Mouse (Mus musculus) urinary bladder, adult 2 months (tissue): ENCODE data around the gene Gm10271. TPM values are rescaled to one million over a fixed set of nuclear protein-coding genes. Genes with fewer than 3 reads are reported as not detected.

ENCODE experiments used
- DNase-seq: peaks from one replicate; pipeline ENCODE4 v3.0.0; 2022; ENCODE audit warnings: low spot score
- polyA plus RNA-seq: library from polyadenylated mRNA; depleted of rRNA; stranded (reverse); fragments of >200 nt; gene quantifications from 2 replicates; pipeline ENCODE4 v1.2.3, GENCODE M21; 2012

Gene Gm10271
- polyA plus RNA-seq, 1 experiment: not detected

DNA sequence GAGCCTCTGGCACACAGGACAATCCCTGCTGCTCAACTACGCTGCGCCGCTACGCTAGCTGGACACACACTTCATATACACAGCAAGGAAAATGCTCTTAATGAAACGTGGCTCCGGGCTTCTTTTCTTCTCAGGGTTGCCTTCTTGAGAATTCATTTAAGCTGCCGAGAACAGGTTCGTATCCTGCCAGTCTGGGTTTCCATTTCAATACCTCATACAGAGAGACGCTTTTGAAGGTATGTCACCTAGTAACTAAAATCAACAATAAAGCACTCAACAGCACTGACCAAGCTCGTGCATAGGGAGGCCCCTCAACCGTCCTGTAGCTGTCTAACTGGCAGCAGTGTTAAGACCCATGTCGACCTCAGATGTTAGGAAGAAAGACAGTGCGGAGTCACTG, 40.0 kb downstream of the Gm10271 start:
- DNase-seq: no peak

DNA sequence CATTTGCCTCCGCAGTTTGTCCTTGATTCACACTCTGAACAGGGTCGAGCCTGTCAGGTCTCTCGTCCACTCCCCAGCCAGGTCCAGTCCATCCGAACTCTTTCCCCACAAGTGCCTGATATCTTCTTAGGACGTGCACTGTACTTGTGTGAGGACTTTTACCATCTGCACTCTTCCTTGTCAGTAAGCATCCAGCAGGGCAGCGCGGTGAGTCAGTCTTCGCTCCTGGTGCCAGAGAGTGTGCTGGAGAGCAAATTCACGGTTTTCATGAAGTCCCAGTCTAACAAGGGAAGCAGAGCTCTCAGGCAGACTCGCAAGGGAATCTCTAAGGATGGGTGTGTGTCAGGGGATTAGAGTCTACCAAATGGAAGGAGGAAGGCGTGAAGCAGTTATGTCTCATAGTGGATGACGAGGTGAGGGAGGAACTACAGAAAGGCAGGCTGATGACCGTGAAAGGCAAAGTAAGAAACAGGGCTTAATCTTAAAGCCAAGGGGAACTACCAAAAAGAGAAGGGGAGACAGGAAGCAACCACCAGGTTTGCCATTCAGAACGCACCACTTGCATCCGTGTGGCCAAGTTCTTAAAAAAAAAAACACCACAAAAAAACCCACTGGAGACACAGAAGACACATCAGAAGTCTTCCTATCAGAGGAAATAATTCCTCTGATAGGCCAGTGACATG, 40.8 kb downstream of the Gm10271 start:
- no peak for DNase-seq

DNA sequence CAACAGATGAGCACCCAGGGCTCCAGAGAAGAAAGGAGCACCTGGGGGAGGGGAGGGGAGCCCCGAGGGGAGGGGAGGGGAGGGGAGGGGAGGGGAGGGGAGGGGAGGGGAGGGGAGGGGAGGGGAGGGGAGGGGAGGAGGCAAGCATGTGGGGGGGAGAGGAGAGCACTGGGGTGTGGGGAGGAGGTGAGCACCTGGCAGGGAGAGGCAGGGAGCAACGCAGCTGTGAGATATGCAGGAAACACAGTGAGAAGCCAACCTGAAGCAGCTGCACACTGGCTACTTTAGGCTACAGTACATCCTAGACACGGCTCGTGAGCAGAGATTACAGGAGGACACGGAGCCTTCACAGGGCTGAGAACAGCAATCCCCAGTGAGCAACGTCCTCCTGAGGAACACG, 41.5 kb downstream of the Gm10271 start:
- DNase-seq: no peak

DNA sequence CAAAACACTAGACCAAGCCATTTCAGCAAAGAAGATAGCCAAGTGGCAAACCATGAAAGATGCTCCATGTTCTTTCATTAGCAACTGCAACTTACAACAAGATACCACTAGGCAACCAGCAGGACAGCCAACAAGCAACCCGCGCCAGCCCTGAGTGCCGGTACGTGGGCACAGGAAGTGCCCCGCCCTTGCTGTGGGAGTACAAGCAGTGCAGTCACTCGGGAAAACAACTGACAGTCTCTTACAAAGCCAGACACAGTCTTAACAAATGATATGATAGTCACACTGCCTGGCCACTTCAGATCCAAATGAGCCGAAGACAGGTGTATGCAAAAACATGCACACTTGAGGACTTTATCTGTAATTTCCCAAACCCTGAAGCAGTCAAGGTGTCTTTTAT, 41.9 kb downstream of the Gm10271 start:
- DNase-seq: no peak

DNA sequence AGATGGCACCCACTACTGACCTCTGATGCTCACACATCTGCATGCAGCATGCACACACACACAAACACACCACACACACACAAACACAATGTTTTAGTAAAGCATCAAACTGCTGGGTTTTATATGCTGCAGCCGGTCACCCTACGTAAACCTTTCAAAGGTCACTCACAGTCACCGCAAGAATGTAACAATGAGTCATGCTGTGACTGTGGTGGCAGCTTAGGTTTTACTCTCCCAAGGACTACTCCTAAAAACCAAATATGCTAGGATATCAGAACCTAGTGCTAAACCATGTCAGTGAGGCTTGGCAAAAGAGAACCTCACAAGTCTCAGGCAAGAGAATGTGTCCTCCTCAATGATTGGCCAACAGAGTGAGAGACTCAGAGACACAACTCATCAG, 43.6 kb downstream of the Gm10271 start:
- no peak for DNase-seq

DNA sequence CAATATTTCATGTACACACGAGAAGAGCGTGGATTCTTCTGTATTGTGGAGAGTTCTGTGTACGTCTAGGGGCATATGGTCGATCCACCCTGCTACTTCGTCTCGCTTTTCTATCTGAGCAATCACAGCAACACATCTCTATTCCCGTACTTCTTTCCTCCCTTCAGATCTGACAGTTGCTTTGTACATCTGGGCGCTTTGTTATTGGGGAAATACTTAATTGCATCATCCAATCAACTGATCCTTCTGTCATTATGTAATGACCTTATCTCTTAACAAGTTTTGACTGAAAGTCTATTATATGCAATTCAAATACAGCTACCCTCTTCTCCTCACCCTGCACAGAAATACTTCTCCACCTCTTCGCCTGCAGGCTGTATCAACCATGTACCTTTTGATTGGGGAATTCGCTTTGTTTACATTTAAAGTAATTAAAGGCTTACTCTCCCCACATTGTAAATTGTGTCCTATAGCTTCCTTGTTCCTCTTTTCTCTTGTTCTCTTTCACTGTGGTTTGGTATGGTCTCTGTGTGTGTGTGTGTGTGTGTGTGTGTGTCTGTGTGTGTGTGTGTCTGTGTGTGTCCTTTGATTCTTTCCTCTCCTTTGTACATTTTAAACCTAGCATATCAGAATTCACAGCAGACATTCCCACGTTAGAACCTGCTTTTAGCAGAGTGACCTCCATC, 45.8 kb downstream of the Gm10271 start:
- DNase-seq: no peak

DNA sequence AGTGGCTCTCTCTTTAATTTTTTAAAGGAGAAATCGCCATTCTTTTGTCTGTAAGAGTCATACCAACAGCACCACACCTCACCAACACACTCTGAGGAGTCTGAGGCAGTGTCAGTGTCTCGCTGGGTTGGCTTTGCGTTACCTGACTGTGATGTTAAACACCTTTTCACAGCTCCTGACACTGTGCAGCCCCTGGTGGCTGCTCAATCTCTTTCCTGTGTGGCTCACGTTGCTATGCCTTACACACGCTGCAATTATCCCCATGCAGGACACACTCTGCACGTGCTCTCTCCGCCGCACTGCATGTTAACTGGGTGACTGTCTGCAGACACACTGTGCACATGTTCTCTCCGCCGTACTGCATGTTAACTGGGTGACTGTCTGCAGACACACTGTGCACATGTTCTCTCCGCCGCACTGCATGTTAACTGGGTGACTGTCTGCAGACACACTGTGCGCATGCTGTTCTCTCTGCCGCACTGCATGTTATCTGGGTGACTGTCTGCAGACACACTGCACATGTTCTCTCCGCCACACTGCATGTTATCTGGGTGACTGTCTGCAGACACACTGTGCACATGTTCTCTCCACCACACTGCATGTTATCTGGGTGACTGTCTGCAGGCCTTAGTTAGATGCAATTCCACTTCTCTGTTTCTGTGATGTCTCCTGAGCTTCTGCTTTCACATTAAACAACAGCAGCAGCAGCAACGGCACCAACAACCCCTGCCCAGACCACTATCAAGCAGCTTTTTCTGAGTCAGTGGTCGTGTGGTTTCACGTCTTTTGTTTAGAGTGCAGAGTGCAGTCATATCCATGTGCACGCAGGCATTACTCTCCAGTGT, 48.5 kb downstream of the Gm10271 start:
- no peak for DNase-seq

DNA sequence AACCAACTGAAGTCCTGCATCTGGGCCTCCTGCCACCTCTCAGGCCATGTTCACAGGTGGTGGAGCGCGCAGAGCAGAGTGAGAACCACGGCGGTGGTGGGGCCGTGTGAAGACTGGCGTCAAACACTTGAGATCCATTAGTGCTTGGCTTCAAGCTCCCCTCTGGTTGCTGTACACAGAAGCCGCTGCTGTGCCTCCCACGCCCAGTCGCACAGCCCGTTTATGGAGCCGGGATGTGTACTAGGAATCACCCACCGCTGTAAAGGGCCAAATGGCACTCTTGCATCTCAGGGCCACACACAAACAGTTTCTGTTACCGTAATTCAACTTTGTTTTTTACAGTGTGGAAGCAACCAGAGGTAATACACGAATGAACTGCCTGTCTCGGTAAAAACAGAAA, 50.2 kb downstream of the Gm10271 start:
- no peak for DNase-seq

DNA sequence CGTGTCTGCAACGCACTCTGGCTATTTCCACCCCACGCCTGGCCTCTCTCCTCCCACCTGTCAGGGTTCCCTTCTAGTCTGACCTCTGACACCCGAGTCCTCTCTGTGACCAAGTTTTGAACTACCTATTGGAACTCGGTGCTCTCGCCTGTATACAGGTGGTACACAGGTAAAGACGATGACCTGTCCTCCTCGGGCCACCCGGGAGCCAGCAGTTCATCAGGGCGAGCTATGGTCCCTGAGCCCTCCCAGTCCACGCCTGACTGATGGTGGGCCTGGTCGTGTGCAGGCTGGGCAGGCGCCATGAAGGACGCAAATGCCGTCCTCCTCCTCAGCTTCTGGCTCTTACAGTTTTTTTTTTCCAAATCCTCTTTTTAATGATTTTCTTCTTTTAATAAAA, 51.0 kb downstream of the Gm10271 start:
- no peak for DNase-seq

DNA sequence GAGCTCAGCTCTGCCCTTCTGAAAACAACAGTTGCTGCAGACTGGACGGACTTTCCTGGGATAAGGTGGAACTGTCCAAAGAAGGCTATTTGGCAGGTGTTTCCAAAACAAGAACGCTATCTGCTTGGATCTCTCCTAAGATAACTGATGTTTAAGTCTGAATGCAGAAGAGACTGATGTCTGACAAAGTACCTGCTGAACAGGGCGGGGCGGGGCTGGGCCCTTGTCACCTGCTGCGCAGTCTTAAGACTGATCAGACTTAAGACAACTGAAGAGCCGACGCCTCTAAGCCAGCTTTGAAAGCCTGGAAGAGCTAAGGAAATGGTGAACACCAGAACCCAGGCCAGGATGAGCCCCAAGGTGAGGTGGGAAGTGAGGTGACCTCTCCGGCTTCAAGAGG, 51.8 kb downstream of the Gm10271 start:
- no peak for DNase-seq

DNA sequence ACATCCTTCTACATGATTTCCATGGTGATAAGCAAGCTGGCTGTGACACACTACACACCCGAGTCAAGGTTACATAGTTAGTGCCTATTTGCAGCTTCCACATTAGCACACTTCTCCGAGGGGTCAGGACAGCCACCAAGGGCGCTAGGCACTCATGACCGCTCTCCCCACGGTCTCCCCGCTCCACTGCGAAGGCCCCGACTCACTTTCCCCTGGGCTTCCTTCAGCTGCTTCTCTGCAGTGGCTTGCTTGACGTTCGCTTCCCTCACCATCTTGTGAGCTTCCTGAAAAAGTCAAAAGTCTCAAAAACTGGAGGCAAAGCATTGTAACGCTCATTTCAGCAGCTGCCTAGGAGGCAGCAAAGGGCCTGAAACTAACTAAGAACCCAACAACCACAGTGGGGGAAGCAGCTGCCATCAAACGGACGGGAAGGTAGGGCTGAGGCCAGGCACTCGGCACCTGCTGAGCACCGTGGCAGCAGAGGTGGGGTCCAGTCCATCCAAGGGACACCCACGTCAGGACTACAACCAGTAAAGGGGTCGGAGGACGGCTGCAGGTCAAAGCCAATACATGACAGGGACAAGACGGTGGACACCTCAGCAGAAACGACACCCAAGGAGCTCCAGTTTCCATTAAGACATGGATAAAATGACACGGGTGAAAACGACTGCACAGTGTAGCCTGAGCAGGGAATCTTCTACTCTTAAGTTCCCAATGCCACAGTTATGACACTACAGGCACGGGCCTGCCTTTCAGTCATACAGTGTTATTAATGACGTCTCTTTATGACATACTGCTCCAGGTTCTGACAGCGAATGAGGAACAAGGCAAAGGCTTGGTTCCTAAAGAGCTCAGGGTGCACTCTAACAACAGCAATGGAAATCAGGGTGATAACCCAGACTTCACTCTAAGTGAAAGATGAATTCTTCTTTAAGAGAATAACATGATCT, 52.8 kb downstream of the Gm10271 start:
- DNase-seq: no peak

DNA sequence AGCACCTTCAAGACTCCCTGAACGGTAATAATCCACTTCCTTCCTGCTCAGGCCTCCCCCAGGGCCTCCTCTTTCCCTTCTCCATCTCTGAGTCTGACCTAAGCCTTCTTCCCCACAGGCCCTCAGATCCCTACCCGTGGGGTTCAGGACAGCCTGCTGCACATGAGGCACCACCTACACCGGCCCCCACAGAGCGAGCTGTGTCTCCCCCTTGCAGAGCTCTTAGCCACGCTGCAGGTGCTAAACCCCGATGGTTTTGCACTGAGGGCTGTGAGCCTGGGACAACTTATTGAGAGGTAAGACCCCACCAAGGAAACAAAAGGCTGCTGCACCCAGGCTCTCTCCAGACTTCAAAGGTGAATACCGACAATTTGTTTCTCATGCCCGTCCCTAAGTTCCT, 55.8 kb downstream of the Gm10271 start:
- DNase-seq: no peak

DNA sequence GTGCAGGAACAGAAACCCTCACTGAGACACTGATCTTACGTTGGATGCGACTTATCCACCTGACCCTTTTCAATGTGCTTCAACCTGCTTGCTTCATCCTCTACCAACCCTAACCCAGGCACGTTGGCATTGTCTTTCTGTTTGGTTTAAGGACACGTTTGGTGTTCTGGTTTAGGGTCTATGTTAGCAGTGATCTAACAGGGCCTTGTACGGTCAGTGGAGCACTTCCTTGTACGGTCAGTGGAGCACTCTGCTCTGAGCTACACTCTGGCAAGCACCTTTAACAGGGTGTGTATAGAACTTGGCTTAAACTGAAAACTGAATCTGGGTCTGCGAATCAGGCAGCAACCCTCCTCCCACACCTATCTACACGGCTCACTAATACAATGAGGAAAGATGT, 57.1 kb downstream of the Gm10271 start:
- no peak for DNase-seq

DNA sequence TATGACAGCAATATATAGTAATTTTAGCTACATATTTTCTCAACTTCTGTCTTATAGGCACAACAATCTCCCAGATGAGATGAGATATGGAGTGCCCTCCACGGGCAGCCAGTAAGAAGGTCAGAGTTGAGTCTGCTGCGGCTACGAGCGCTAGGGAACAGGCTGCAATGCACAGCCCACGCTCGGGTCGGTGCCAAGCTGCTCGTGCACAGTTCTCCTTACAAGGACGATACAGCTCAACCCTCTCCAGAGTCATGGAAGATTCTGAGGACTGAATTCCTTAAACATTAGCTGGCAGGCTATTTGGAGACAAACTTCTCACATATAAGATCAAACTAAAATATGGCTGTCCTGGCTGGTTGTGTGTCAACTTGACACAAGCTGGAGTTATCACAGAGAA, 57.8 kb downstream of the Gm10271 start:
- no peak for DNase-seq

DNA sequence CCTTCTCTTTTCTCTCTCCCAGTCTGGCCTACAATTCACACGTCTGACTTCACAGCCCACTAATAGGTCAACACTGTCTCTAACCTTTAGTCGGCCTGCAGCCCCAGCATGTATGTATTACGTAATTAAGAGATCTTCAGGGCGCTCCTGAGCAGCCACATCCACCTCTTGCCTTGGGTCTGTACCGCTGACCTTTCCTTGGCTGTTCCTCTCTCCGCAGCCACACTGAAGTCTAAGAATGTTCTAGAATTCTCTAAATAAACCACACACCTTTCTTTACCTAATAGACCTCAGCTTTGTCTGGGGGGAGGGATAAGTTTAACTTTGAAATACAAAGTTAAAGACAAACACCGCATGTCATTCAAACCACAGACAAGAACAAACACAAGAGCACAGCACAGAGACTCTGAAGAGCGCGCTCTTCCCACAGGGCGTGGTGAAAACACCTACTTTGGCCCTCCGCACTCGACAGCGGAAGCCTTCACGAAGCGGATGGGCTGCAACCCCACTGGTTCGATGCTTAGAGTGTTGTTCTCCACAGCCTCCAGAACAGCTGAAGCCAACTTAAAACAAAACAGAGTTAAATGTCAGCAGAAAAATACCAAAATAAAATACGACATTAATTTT, 58.6 kb downstream of the Gm10271 start:
- DNase-seq: no peak

DNA sequence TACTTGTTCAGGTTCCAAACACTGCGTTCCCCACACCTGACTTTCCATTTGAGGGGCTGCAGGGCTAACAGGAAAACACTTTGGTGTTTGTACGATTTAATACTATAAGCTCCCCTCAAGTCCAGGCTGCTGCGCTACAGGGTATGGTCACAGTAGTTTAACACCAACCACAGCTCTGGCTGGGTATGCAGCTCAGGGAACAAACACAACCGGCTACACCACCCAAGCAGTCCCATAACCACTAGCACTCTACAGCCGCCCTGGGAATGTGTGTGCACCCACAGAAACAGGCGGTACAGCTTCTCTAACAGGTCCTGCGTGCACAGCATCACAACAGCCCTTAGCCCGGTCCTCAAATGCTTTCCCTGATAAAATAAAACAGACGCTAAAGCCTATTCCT, 59.6 kb downstream of the Gm10271 start:
- no peak for DNase-seq

DNA sequence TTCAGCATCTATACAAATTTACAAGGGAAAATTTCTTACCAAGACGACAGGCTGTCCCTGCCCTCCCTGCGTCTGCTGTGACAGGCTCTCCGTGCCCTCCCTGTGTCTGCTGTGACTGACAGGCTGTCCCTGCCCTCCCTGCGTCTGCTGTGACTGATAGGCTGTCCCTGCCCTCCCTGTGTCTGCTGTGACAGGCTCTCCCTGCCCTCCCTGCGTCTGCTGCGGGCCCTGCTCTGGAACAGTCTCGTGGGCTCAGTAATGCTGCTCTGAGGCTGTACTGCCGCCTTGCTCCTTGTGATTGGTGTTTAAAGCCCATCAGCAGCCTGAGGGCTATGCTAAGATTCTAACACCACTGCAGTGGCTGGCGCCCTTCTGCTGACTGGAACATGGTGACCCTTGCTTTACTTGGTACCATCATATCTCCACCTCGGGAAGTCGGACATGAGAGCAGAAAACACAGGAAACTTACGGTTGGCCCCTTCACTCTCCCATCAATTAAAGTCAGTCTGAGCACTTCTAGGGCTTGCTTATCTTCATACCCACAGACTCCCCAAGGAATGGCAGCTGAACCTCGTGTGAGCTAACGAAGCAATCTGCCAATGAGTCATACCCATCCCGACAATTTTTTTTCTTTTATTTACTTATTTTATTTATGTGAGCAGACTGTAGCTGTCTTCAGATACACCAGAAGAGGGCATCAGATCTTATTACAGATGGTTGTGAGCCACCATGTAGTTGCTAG, 63.3 kb downstream of the Gm10271 start:
- no peak for DNase-seq
